Mouse (Mus musculus): ENCODE measurements at regions not wholly inside any gene's neighbourhood (a gene's known extent, or its start where the extent isn't known, plus 50 kb on each side); places are given as distances from the start of the nearest gene placed in this dataset.

GRCm38 (mm10) chr11:63326864-63327263 is 198.1 kb downstream of the Pmp22 start:
- H3K27me3 ChIP-seq (ENCODE audit: control insufficient read depth, insufficient read depth, low read length) = no peaks in the 10 kb centered on the region
- H3K27ac ChIP-seq (replicated peaks; ENCODE audit: low read depth, low read length) = no peak overlapping the region
- no peaks in the 10 kb centered on the region for H3K36me3 ChIP-seq (ENCODE audit: control insufficient read depth, insufficient read depth, low read length)
- H3K4me3 ChIP-seq (replicated peaks; ENCODE audit: low read length) = no peak overlapping the region
- DNase-seq (ENCODE audit: low spot score) (peak; percentile 52), ATAC-seq (ENCODE audit: low FRiP score, low read depth) (peak; percentile 72)
- no peak overlapping the region for H3K4me2 ChIP-seq (replicated peaks; ENCODE audit: low read depth, low read length, severe bottlenecking)
- WGBS = 15% methylated on average over 5 of the region's 5 CpGs
- H3K4me1 ChIP-seq (ENCODE audit: control insufficient read depth, insufficient read depth, low read length) = peaks cover 10% of the 10 kb centered on the region
- no peak for TF ChIP-seq POLR2A (IDR thresholded peaks at IDR 0.05; ENCODE audit: borderline replicate concordance, extremely low read depth, insufficient read depth, insufficient read length)
- H3K9me3 ChIP-seq (ENCODE audit: control insufficient read depth, low read length) = no peaks in the 10 kb centered on the region
- no peak overlapping the region for H3K9ac ChIP-seq (ENCODE audit: low read depth, low read length, severe bottlenecking)

GRCm38 (mm10) chr11:63337503-63337902 is 208.7 kb downstream of the Pmp22 start:
- Histone ChIP-seq H3K27me3 (ENCODE audit: control insufficient read depth, insufficient read depth, low read length) (no peaks in the 10 kb centered on the region), H3K27ac (replicated peaks; ENCODE audit: low read depth, low read length) (peak overlapping the region; percentile 65), H3K4me1 (ENCODE audit: control insufficient read depth, insufficient read depth, low read length) (peaks cover 14% of the 10 kb centered on the region), H3K4me3 (replicated peaks; ENCODE audit: low read length) (no peak overlapping the region), H3K9me3 (ENCODE audit: control insufficient read depth, low read length) (no peaks in the 10 kb centered on the region), H3K4me2 (replicated peaks; ENCODE audit: low read depth, low read length, severe bottlenecking) (no peak overlapping the region), H3K36me3 (ENCODE audit: control insufficient read depth, insufficient read depth, low read length) (no peaks in the 10 kb centered on the region), H3K9ac (ENCODE audit: low read depth, low read length, severe bottlenecking) (no peak overlapping the region)
- no peak for DNase-seq (ENCODE audit: low spot score)
- no peak for TF ChIP-seq POLR2A (IDR thresholded peaks at IDR 0.05; ENCODE audit: borderline replicate concordance, extremely low read depth, insufficient read depth, insufficient read length)
- ATAC-seq (ENCODE audit: low FRiP score, low read depth) = peak; percentile 53; the same call in 1 of the 2 replicates
- 23% methylated on average over 9 of the region's 9 CpGs for WGBS

DNA sequence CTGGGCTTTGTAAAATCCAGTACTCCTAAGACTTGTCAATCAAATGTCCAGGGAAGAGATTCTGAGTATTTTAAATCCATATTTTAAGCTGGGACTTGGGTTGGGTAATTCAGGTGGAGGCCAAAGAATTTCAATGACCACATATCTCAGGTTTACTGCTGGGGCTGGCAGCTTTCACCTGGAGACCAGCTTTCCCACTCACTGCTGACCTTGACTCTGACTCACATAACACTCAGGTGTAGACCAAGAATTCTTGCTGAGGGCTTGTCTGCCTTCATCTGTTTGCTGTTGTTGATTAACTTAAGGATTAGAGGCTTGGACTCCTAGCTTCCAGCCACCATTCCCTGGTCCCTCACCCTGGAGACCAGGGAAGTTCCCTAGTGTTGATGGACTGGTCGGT is 209.5 kb downstream of the Pmp22 start:
- Histone ChIP-seq H3K4me3 (replicated peaks; ENCODE audit: low read length) (no peak overlapping the region), H3K4me2 (replicated peaks; ENCODE audit: low read depth, low read length, severe bottlenecking) (no peak overlapping the region), H3K27ac (replicated peaks; ENCODE audit: low read depth, low read length) (no peak overlapping the region), H3K9me3 (ENCODE audit: control insufficient read depth, low read length) (no peaks in the 10 kb centered on the region), H3K36me3 (ENCODE audit: control insufficient read depth, insufficient read depth, low read length) (no peaks in the 10 kb centered on the region), H3K9ac (ENCODE audit: low read depth, low read length, severe bottlenecking) (no peak overlapping the region), H3K27me3 (ENCODE audit: control insufficient read depth, insufficient read depth, low read length) (no peaks in the 10 kb centered on the region), H3K4me1 (ENCODE audit: control insufficient read depth, insufficient read depth, low read length) (peaks cover 14% of the 10 kb centered on the region)
- DNase-seq (ENCODE audit: low spot score) (no peak), ATAC-seq (ENCODE audit: low FRiP score, low read depth) (no peak)
- 86% methylated on average over 1 of the region's 1 CpGs for WGBS
- TF ChIP-seq POLR2A (IDR thresholded peaks at IDR 0.05; ENCODE audit: borderline replicate concordance, extremely low read depth, insufficient read depth, insufficient read length) = no peak

- Histone ChIP-seq H3K36me3 (ENCODE audit: control insufficient read depth, insufficient read depth, low read length) (no peaks in the 10 kb centered on the region), H3K9ac (ENCODE audit: low read depth, low read length, severe bottlenecking) (no peak overlapping the region), H3K27me3 (ENCODE audit: control insufficient read depth, insufficient read depth, low read length) (no peaks in the 10 kb centered on the region), H3K4me2 (replicated peaks; ENCODE audit: low read depth, low read length, severe bottlenecking) (no peak overlapping the region), H3K4me1 (ENCODE audit: control insufficient read depth, insufficient read depth, low read length) (peaks cover 7% of the 10 kb centered on the region), H3K4me3 (replicated peaks; ENCODE audit: low read length) (no peak overlapping the region), H3K9me3 (ENCODE audit: control insufficient read depth, low read length) (no peaks in the 10 kb centered on the region), H3K27ac (replicated peaks; ENCODE audit: low read depth, low read length) (no peak overlapping the region)
- WGBS = 77% methylated on average over 4 of the region's 4 CpGs
- no peak for TF ChIP-seq POLR2A (IDR thresholded peaks at IDR 0.05; ENCODE audit: borderline replicate concordance, extremely low read depth, insufficient read depth, insufficient read length)
- DNase-seq (ENCODE audit: low spot score) = no peak
- no peak for ATAC-seq (ENCODE audit: low FRiP score, low read depth)
Measured at GRCm38 (mm10) chr11:63345653-63346052, 216.9 kb downstream of the Pmp22 start.

- no peak overlapping the region for H3K9ac ChIP-seq (ENCODE audit: low read depth, low read length, severe bottlenecking)
- no peak overlapping the region for H3K4me2 ChIP-seq (replicated peaks; ENCODE audit: low read depth, low read length, severe bottlenecking)
- H3K4me1 ChIP-seq (ENCODE audit: control insufficient read depth, insufficient read depth, low read length) = peaks cover 8% of the 10 kb centered on the region
- no peaks in the 10 kb centered on the region for H3K36me3 ChIP-seq (ENCODE audit: control insufficient read depth, insufficient read depth, low read length)
- TF ChIP-seq POLR2A (IDR thresholded peaks at IDR 0.05; ENCODE audit: borderline replicate concordance, extremely low read depth, insufficient read depth, insufficient read length) = no peak
- H3K9me3 ChIP-seq (ENCODE audit: control insufficient read depth, low read length) = no peaks in the 10 kb centered on the region
- H3K27me3 ChIP-seq (ENCODE audit: control insufficient read depth, insufficient read depth, low read length) = no peaks in the 10 kb centered on the region
- ATAC-seq (ENCODE audit: low FRiP score, low read depth) (no peak), DNase-seq (ENCODE audit: low spot score) (peak; percentile 59)
- H3K4me3 ChIP-seq (replicated peaks; ENCODE audit: low read length) = no peak overlapping the region
- WGBS = 31% methylated on average over 7 of the region's 7 CpGs
- peak overlapping the region; percentile 28; the same call in 1 of the 2 replicates for H3K27ac ChIP-seq (replicated peaks; ENCODE audit: low read depth, low read length)
Measured at GRCm38 (mm10) chr11:63350123-63350696, 221.4 kb downstream of the Pmp22 start.

Measured in limb, embryonic 14.5 days (tissue).